Mouse (Mus musculus): ENCODE measurements at regions not wholly inside any gene's neighbourhood (a gene's known extent, or its start where the extent isn't known, plus 50 kb on each side); places are given as distances from the start of the nearest gene placed in this dataset.

DNA sequence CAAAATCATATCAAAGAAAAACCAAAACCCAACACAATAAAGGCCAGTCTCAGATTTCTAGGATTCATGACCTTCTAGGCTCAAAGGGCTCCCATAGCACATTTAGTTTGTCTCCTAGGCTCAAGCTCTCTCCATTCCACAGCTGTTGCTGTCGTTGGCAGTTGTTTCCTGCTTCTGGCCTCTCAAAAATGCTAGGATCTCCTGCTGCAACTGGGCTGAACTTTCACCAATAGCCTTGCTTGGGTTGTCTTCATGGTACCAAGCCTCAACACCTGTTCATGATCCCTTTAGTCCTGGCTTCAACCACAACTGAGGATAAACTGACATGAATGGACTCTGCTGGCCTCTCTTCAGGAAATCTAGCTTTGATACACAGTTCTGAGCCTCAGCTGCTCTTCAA lies 115.9 kb upstream of the Ssbp2 start:
- H3K4me1 ChIP-seq (ENCODE audit: control insufficient read depth, insufficient read depth, low read length), result no peaks in the 10 kb centered on the region
- H3K9ac ChIP-seq (ENCODE audit: low read depth, low read length), result no peak overlapping the region
- H3K36me3 ChIP-seq (ENCODE audit: control insufficient read depth, insufficient read depth, low read length), result no peaks in the 10 kb centered on the region
- no peak for TF ChIP-seq POLR2A (IDR thresholded peaks at IDR 0.05; ENCODE audit: extremely low read depth, insufficient read depth, low read length)
- TF ChIP-seq CTCF (IDR thresholded peaks at IDR 0.05; ENCODE audit: low read depth, low read length), result no peak
- H3K79me2 ChIP-seq (ENCODE audit: control insufficient read depth, insufficient read depth, low read length), result no peaks in the 10 kb centered on the region
- H3K27ac ChIP-seq (replicated peaks; ENCODE audit: insufficient read depth, low read depth, low read length), result no peak overlapping the region
- H3K4me3 ChIP-seq (ENCODE audit: insufficient read depth, low read depth, low read length), result no peak overlapping the region
- 70% methylated on average over 1 of the region's 1 CpGs for WGBS
- DNase-seq (ENCODE audit: extremely low read depth, low read depth, low spot score), result no peak
- no peaks in the 10 kb centered on the region for H3K27me3 ChIP-seq (ENCODE audit: control insufficient read depth, insufficient read depth, low read length)

DNA sequence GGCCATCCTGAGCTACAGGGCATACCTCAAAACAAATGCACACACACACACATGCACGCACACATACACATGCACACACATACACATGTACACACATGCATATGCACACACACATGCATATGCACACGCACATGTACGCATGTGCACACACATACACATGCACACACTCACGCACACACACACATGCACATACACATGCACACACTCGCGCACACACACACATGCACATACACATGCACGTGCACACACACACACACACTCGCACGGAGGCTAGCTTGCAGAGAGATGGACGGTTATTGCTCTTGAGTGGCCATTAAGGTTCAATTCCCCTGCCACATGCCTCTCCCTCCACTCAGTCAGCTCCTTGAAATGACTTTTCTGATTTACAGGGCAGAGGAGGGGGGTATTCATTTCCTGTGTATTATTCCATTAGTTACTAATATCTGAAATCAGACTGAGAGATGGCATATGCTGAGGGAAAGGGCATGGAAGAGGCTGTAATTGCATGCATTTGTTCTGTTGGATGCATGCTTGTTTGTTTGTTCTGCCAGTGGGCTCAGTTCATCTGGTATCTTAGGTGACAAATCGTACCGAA lies 111.5 kb upstream of the Ssbp2 start:
- WGBS, result 96% methylated on average over 12 of the region's 12 CpGs
- Histone ChIP-seq H3K27ac (replicated peaks; ENCODE audit: insufficient read depth, low read depth, low read length) (no peak overlapping the region), H3K27me3 (ENCODE audit: control insufficient read depth, insufficient read depth, low read length) (no peaks in the 10 kb centered on the region), H3K79me2 (ENCODE audit: control insufficient read depth, insufficient read depth, low read length) (no peaks in the 10 kb centered on the region), H3K4me3 (ENCODE audit: insufficient read depth, low read depth, low read length) (no peak overlapping the region), H3K9ac (ENCODE audit: low read depth, low read length) (no peak overlapping the region), H3K36me3 (ENCODE audit: control insufficient read depth, insufficient read depth, low read length) (no peaks in the 10 kb centered on the region), H3K4me1 (ENCODE audit: control insufficient read depth, insufficient read depth, low read length) (no peaks in the 10 kb centered on the region)
- no peak for TF ChIP-seq POLR2A (IDR thresholded peaks at IDR 0.05; ENCODE audit: extremely low read depth, insufficient read depth, low read length)
- TF ChIP-seq CTCF (IDR thresholded peaks at IDR 0.05; ENCODE audit: low read depth, low read length), result no peak
- no peak for DNase-seq (ENCODE audit: extremely low read depth, low read depth, low spot score)

DNA sequence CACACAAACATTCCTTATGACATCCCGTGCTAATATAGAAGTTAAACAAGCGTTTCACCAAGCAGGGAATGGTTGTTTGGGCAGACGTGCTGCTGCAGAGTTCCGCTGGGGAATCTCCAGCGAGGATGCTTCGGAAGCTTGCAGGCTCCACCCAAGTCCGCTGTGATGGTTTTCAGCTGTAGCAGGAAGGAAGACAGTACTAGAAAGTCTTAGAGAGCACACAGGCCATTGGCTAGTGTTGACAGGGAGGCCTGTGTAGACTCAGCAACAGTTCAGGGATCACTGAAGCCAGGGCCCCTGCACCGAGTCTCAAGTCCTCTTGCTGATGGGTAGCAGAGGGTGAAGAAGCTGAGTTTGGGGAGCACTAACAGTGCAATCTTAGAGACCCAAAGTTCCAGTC lies 107.8 kb upstream of the Ssbp2 start:
- 81% methylated on average over 8 of the region's 8 CpGs for WGBS
- no peaks in the 10 kb centered on the region for H3K79me2 ChIP-seq (ENCODE audit: control insufficient read depth, insufficient read depth, low read length)
- no peaks in the 10 kb centered on the region for H3K27me3 ChIP-seq (ENCODE audit: control insufficient read depth, insufficient read depth, low read length)
- TF ChIP-seq POLR2A (IDR thresholded peaks at IDR 0.05; ENCODE audit: extremely low read depth, insufficient read depth, low read length), result no peak
- TF ChIP-seq CTCF (IDR thresholded peaks at IDR 0.05; ENCODE audit: low read depth, low read length), result no peak
- H3K4me3 ChIP-seq (ENCODE audit: insufficient read depth, low read depth, low read length), result no peak overlapping the region
- no peak overlapping the region for H3K27ac ChIP-seq (replicated peaks; ENCODE audit: insufficient read depth, low read depth, low read length)
- H3K9ac ChIP-seq (ENCODE audit: low read depth, low read length), result no peak overlapping the region
- DNase-seq (ENCODE audit: extremely low read depth, low read depth, low spot score), result peak; percentile 7
- no peaks in the 10 kb centered on the region for H3K4me1 ChIP-seq (ENCODE audit: control insufficient read depth, insufficient read depth, low read length)
- no peaks in the 10 kb centered on the region for H3K36me3 ChIP-seq (ENCODE audit: control insufficient read depth, insufficient read depth, low read length)

DNA sequence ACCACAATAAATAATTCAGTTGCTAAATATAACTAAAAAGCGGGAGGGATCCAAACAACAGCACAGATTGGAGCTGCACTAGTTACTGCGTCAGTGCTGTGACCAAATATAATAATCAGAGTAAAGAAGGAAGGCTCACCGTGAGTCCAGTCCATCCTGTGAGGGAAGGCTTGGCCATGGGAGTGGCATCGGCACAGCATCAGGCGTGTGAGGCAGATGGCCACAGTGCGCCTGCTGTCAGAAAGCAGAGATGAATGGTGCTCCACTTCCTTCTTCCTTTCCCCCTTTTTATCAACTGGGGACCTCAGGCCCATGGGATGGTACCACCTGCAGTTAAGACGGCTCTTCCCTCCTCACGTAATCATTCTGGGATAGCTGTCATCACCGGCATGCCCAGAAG lies 103.6 kb upstream of the Ssbp2 start:
- Histone ChIP-seq H3K79me2 (ENCODE audit: control insufficient read depth, insufficient read depth, low read length) (no peaks in the 10 kb centered on the region), H3K27me3 (ENCODE audit: control insufficient read depth, insufficient read depth, low read length) (no peaks in the 10 kb centered on the region)
- WGBS, result 87% methylated on average over 9 of the region's 9 CpGs

DNA sequence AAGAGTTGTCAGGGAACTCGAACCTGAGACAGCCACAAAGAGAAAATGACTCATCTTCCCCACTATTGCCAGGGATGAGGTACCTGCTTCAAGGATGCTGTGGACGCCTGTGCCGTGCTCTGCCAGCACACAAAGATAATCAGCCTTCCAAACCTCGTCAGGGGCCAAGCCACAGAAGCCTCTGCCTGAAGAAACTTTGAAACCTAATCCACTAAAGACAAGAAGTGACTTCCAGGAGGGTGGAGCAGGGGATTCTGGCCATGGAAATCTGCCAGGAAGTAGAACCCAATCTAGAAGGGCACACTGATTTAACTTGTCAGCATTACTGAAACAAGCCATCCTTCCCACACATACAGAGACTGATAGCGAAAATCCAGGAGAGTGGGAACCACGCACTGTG lies 100.0 kb upstream of the Ssbp2 start:
- no peak overlapping the region for H3K27ac ChIP-seq (replicated peaks; ENCODE audit: insufficient read depth, low read depth, low read length)
- H3K27me3 ChIP-seq (ENCODE audit: control insufficient read depth, insufficient read depth, low read length), result no peaks in the 10 kb centered on the region
- H3K4me1 ChIP-seq (ENCODE audit: control insufficient read depth, insufficient read depth, low read length), result no peaks in the 10 kb centered on the region
- 77% methylated on average over 6 of the region's 6 CpGs for WGBS
- no peak for TF ChIP-seq POLR2A (IDR thresholded peaks at IDR 0.05; ENCODE audit: extremely low read depth, insufficient read depth, low read length)
- TF ChIP-seq CTCF (IDR thresholded peaks at IDR 0.05; ENCODE audit: low read depth, low read length), result no peak
- H3K79me2 ChIP-seq (ENCODE audit: control insufficient read depth, insufficient read depth, low read length), result no peaks in the 10 kb centered on the region
- H3K4me3 ChIP-seq (ENCODE audit: insufficient read depth, low read depth, low read length), result no peak overlapping the region
- no peak for DNase-seq (ENCODE audit: extremely low read depth, low read depth, low spot score)
- no peak overlapping the region for H3K9ac ChIP-seq (ENCODE audit: low read depth, low read length)
- H3K36me3 ChIP-seq (ENCODE audit: control insufficient read depth, insufficient read depth, low read length), result no peaks in the 10 kb centered on the region

More for the DNA sequence above, 103.6 kb upstream of the Ssbp2 start:
- Histone ChIP-seq H3K36me3 (ENCODE audit: control insufficient read depth, insufficient read depth, low read length) (no peaks in the 10 kb centered on the region), H3K4me1 (ENCODE audit: control insufficient read depth, insufficient read depth, low read length) (no peaks in the 10 kb centered on the region), H3K4me3 (ENCODE audit: insufficient read depth, low read depth, low read length) (no peak overlapping the region), H3K9ac (ENCODE audit: low read depth, low read length) (no peak overlapping the region), H3K27ac (replicated peaks; ENCODE audit: insufficient read depth, low read depth, low read length) (no peak overlapping the region)
- no peak for TF ChIP-seq POLR2A (IDR thresholded peaks at IDR 0.05; ENCODE audit: extremely low read depth, insufficient read depth, low read length)
- TF ChIP-seq CTCF (IDR thresholded peaks at IDR 0.05; ENCODE audit: low read depth, low read length), result no peak
- no peak for DNase-seq (ENCODE audit: extremely low read depth, low read depth, low spot score)

DNA sequence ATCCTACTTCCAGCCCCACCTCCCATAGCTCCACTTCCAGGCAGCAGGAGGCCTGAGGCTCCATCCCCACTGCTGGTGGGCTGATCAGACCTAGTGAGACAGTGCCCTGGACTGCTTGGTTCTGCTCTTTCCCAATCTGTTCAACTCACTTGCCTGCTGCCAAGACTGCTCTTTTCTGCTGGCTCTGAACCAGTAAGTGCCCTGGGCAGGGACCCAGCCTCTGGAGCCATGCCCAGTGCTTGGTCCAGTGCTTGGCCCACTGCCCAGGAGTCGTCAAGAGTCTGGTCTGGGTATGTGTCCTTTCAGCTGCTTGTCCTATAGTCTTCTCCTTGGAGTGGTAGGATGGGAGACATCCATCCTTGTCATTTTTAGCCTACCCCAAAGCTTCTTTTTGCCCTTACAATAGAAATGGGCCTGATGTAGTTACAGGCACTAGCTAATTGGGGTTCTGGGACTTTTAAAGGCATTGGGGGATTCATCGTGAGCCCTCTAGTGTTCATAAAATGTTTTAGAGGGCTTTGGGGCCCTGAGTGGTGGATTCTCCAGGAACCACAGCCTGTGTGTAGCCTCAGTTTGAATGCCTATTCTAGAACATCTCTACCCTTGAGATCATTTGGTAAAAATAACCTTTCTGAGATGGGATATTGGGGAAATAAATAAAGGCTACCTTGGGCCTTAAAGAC lies 94.7 kb upstream of the Ssbp2 start:
- Histone ChIP-seq H3K36me3 (ENCODE audit: control insufficient read depth, insufficient read depth, low read length) (no peaks in the 10 kb centered on the region), H3K27ac (replicated peaks; ENCODE audit: insufficient read depth, low read depth, low read length) (no peak overlapping the region), H3K4me1 (ENCODE audit: control insufficient read depth, insufficient read depth, low read length) (no peaks in the 10 kb centered on the region; the same call in 1 of the 2 replicates), H3K27me3 (ENCODE audit: control insufficient read depth, insufficient read depth, low read length) (no peaks in the 10 kb centered on the region), H3K4me3 (ENCODE audit: insufficient read depth, low read depth, low read length) (no peak overlapping the region), H3K79me2 (ENCODE audit: control insufficient read depth, insufficient read depth, low read length) (no peaks in the 10 kb centered on the region), H3K9ac (ENCODE audit: low read depth, low read length) (no peak overlapping the region)
- TF ChIP-seq CTCF (IDR thresholded peaks at IDR 0.05; ENCODE audit: low read depth, low read length) (no peak), POLR2A (IDR thresholded peaks at IDR 0.05; ENCODE audit: extremely low read depth, insufficient read depth, low read length) (no peak)
- WGBS, result 40% methylated on average over 2 of the region's 2 CpGs
- DNase-seq (ENCODE audit: extremely low read depth, low read depth, low spot score), result peak; percentile 47
